Mouse (Mus musculus): ENCODE measurements around the gene Dhps.
"Not testable (repeated sequence)": the region's sequence is repeated elsewhere in the genome, so short reads cannot be mapped to it uniquely, and the experiment has no call there.

Dhps gene

GRCm38 (mm10) chr8:85095566-85095965 is 24.0 kb downstream of the Dhps start:
- no peak for DNase-seq (ENCODE audit: low read depth, low spot score)

GRCm38 (mm10) chr8:85096196-85096595 is 24.6 kb downstream of the Dhps start:
- no peak for DNase-seq (ENCODE audit: low read depth, low spot score)

DNA sequence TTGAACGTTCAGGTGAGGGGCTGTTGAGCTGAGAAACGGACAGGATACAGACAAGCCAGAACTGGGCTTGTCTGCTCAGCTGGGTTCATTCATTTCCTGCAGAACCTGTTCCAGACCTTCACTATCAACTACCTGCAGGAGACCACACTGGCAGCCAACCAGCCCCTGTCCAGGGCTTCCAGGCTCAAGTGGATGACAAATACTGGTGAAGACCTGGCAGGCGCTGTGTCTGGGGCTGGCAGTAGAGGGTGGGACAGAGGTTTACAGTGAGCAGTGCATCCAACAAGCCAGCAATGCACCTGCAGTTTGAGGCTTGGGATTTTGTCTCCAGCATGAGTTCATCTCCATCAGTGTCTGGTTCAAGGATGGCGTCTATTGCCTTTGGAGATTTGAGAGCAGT is 25.3 kb downstream of the Dhps start:
- DNase-seq (ENCODE audit: low read depth, low spot score) = no peak

GRCm38 (mm10) chr8:85100076-85100665 is 28.6 kb downstream of the Dhps start:
- DNase-seq (ENCODE audit: low read depth, low spot score) = no peak

GRCm38 (mm10) chr8:85113241-85113640 is 41.7 kb downstream of the Dhps start:
- DNase-seq (ENCODE audit: low read depth, low spot score) = no peak

DNA sequence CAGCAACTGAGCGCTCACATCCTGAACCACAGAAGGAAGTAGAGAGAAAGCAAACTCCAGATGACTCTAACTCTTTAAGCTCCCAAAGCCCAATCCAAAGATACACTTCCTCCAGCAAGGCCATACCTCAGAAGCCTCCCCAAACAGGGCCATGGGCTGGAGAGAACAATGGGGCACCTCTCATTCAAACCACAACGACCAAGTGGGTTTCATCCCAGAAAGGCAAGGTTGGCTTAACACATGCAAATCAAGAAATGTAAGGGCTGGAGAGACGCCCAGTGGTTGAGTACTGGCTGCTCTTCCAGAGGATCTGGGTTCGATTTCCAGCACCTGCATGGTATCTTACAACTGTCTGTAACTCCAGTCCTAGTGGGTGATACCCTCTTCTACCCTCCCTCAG is 43.9 kb downstream of the Dhps start:
- DNase-seq (ENCODE audit: low read depth, low spot score) = no peak

DNA sequence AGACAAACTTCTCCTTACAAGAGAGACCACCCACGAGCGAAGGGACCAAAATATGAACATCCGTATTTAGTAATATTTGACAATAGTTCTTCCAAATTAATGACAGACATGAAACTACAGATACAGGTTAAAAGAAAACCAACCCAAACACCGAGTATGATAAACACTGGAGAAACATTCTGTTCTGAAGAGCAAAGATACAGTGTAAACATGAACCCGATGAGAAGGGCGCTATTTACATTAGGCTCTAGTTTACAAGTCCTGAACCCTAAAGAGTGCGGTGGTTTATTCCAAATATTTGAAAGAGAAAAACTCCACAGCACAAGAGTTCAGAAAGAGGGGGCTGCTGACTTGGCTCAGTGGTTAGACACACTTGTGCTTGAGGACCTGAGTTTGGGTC is 45.4 kb downstream of the Dhps start:
- no peak for DNase-seq (ENCODE audit: low read depth, low spot score)

- peak; percentile 33 for DNase-seq (ENCODE audit: low read depth, low spot score)
Measured at GRCm38 (mm10) chr8:85119052-85119981, 47.8 kb downstream of the Dhps start.

GRCm38 (mm10) chr8:85120251-85120650 is 48.7 kb downstream of the Dhps start:
- not testable (repeated sequence) for DNase-seq (ENCODE audit: low read depth, low spot score)

DNA sequence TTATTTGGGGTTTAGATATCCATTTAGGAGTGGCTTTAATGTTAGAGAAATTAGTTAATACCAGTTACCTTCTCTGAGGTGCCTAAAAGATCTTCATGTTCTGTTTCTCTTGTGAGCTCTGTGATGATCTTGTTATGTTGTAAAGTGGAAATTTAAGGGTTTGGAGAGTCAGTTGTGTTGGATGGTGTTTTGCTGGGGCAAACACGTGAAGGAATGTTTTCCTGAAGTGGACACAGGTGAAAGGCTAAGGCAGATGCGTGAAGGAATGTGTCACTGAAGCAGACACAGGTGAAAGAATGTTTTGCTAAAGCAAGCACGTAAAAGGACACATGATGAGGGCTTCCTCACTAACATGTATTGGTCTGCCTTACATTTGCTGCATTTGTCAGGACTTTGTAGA is 51.4 kb downstream of the Dhps start, which contains the start of gene Zfp791:
TSS of gene Zfp791 (minus strand) at position 101 of the 400 bp plus-strand sequence.
- DNase-seq (ENCODE audit: low read depth, low spot score) = no peak

- no peak for DNase-seq (ENCODE audit: low read depth, low spot score)
Measured at GRCm38 (mm10) chr8:85123691-85124090, 52.1 kb downstream of the Dhps start.
